Mouse (Mus musculus) ES-Bruce4 (cell line): ENCODE measurements around the gene Man1c1.

ENCODE experiments used
- CTCF ChIP-seq: IDR thresholded peaks from one replicate; pipeline ENCODE4 v1.8.1; 2011; ENCODE audit warnings: low read depth, low read length
- POLR2A ChIP-seq: IDR thresholded peaks from one replicate; pipeline ENCODE4 v1.8.1; 2011; ENCODE audit warnings: low read length; ENCODE audit not compliant: insufficient read depth

DNA sequence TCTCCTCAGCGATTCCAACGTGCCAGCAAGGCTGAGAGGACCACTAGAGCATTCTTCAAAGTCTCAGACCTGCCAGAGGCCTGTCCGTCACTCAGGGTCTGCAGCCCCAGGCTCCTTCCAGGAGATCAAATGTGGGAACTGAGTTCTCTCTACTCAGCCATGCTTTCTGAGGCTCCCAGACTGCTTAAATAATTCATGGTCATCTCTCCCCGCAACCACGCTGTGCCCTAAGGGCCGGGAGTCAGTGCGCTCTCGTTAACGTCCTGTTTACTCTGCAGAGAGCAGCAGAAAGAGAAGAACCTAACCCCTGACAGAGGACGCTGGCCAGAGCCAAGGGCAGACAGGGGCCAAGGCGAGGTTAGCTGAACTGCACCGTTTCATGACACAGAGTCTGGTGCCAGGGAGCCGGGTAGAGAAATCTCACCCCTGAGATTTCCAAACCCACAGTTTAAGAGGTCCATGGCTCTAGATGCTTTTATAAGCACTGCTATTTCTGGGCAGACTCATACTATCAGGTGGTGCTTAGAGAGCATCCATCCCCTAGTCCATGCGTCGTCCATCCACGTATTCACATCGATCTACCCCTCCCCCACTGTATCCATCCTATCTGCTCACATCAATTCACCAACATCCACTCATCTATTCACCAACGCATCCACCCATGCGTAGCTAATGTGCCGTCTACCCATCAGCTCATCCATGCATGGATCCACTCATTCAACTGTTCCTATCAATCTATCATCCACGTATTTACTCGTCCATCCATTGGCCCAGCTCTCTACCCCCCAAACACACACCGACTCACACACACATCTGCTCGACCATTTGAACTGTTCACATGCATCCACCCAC is 131.4 kb downstream of the Man1c1 start:
- TF ChIP-seq CTCF (no peak), POLR2A (no peak)
